Mouse (Mus musculus) olfactory bulb, adult 2 months (tissue): ENCODE measurements around the gene Edil3.

Source experiments
- CTCF ChIP-seq: fragments of 200-500 bp; IDR thresholded peaks from 2 replicates; pipeline ENCODE4 v1.5.1; 2012; ENCODE audit warnings: low read depth, mild to moderate bottlenecking, low read length, moderate library complexity; ENCODE audit not compliant: insufficient read depth
- POLR2A ChIP-seq: fragments of 200-500 bp; IDR thresholded peaks from 2 replicates; pipeline ENCODE4 v1.6.1; 2012; ENCODE audit warnings: mild to moderate bottlenecking, low read depth, low read length, moderate library complexity; ENCODE audit not compliant: insufficient read depth

DNA sequence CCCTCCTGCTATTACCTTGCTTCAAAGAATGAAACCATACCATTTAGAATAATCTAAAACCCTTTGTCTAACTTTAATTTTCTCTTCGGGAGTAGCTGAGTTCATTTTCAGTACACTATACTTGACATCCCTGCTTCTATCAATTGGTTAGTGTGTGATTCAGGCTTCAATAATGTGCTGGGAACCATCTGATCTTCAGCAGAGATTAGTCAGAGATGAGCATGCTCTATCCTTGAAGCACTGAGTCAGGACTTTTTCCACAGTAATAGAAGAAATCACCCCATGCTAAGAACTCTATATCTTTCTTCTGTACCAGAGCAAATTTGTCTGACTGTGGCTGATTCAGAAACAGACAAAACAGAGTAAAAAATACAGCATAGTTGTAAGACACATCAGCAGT is 20.3 kb upstream of the Edil3 start:
- no peak for TF ChIP-seq POLR2A
- TF ChIP-seq CTCF, result no peak
